Mouse (Mus musculus) MEL (cell line): ENCODE measurements around the gene Mael.

Experiments used
- BHLHE40 ChIP-seq: IDR thresholded peaks from 2 replicates; pipeline ENCODE4 v1.6.1; 2012; ENCODE audit warnings: low read depth, mild to moderate bottlenecking, inconsistent platforms, low read length, improper control_type of control experiment, borderline replicate concordance
- CTCF ChIP-seq, 3 experiments: IDR thresholded peaks in 2 of 3; conservative IDR thresholded peaks in 1 of 3; 2 replicates each; pipeline ENCODE4 v1.5.1; 2011 to 2012; ENCODE audit warnings: low read length in 3 of 3, low read depth in 2 of 3, mild to moderate bottlenecking in 2 of 3, improper control_type of control experiment in 1 of 3, inconsistent platforms in 1 of 3, mixed read lengths in 1 of 3, moderate library complexity in 1 of 3; ENCODE audit not compliant: control insufficient read depth in 1 of 3, insufficient read depth in 1 of 3, poor library complexity in 1 of 3, severe bottlenecking in 1 of 3
- EP300 ChIP-seq, 2 experiments: IDR thresholded peaks; 2 replicates each; pipeline ENCODE4 v1.6.1; 2011; ENCODE audit warnings: improper control_type of control experiment in 2 of 2, low read length in 2 of 2, low read depth in 1 of 2, mild to moderate bottlenecking in 1 of 2
- POLR2A ChIP-seq, 2 experiments: IDR thresholded peaks; 2 replicates each; pipeline ENCODE4 v1.6.1; 2011 to 2012; ENCODE audit warnings: low read length in 2 of 2, mild to moderate bottlenecking in 2 of 2, control low read depth in 1 of 2, improper control_type of control experiment in 1 of 2, low read depth in 1 of 2, moderate library complexity in 1 of 2; ENCODE audit not compliant: control insufficient read depth in 1 of 2, insufficient read depth in 1 of 2, poor library complexity in 1 of 2
- RCOR1 ChIP-seq: IDR thresholded peaks from 2 replicates; pipeline ENCODE4 v1.6.1; 2012; ENCODE audit warnings: low read depth, mild to moderate bottlenecking, inconsistent platforms, low read length, improper control_type of control experiment
- TBP ChIP-seq: IDR thresholded peaks from 2 replicates; pipeline ENCODE4 v1.8.0; 2011; ENCODE audit warnings: low read depth, low read length, improper control_type of control experiment
- ZKSCAN1 ChIP-seq: IDR thresholded peaks from 2 replicates; pipeline ENCODE4 v1.6.1; 2012; ENCODE audit warnings: low read depth, mild to moderate bottlenecking, inconsistent platforms, low read length, improper control_type of control experiment, moderate library complexity

DNA sequence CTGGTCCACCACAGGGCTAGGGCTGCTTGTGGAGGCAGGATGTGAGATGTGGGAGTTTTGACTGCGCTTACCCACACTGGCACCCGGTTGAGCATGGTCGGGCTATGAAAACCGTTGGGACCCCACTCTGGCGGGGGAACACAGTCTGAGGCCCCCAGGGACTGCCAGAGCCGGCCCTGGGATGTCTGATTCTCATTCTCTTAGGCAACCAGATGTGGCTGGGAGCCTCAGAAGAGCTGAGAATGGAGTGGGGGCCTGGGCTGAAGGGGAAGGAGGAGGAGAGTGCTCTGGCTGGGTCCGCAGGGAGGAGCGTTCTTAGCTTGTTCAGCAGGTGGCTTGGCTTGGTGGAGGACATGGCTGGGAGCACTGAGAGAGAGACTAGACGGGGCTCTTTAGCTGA lies 64.9 kb downstream of the Mael start:
- no peak for TF ChIP-seq TBP
- no peak for TF ChIP-seq EP300 (IDR thresholded peaks at IDR 0.05; ENCODE audit: low read depth in 1 of 2, low read length in 2 of 2)
- no peak for TF ChIP-seq RCOR1
- no peak for TF ChIP-seq CTCF (IDR thresholded peaks at IDR 0.05 in 2 of 3, conservative IDR thresholded peaks at IDR 0.05 in 1 of 3; ENCODE audit: control insufficient read depth in 1 of 3, insufficient read depth in 1 of 3, low read depth in 2 of 3, low read length in 3 of 3, poor library complexity in 1 of 3, severe bottlenecking in 1 of 3)
- TF ChIP-seq POLR2A (IDR thresholded peaks at IDR 0.05; ENCODE audit: control insufficient read depth in 1 of 2, insufficient read depth in 1 of 2, low read depth in 1 of 2, low read length in 2 of 2, poor library complexity in 1 of 2): no peak
- TF ChIP-seq ZKSCAN1: no peak
- no peak for TF ChIP-seq BHLHE40
